Mouse (Mus musculus) CH12.LX (cell line): ENCODE measurements around the gene Tcirg1. TPM values are rescaled to one million over a fixed set of nuclear protein-coding genes. Genes with fewer than 3 reads are reported as not detected.

Experiments
- DNase-seq: peaks from one replicate; pipeline ENCODE4 v3.0.0-alpha.2; 2013; ENCODE audit errors: extremely low read depth
- H3K27ac ChIP-seq: 2 replicates; pipeline ENCODE4 v1.5.1; 2012; ENCODE audit warnings: low read depth, mild to moderate bottlenecking, control low read depth, moderate library complexity; ENCODE audit not compliant: insufficient read depth
- H3K27me3 ChIP-seq: replicated peaks from 2 replicates; pipeline ENCODE3; 2012; ENCODE audit warnings: inconsistent platforms
- H3K36me3 ChIP-seq, 2 experiments: replicated peaks in 1 of 2; 2 replicates each; pipeline versions ENCODE3 to v1.6.1; 2012; ENCODE audit warnings: inconsistent platforms in 1 of 2, low read length in 1 of 2, mild to moderate bottlenecking in 1 of 2, mixed read lengths in 1 of 2, moderate library complexity in 1 of 2; ENCODE audit not compliant: control insufficient read depth in 1 of 2, insufficient read depth in 1 of 2
- H3K4me1 ChIP-seq, 2 experiments: 2 replicates each; pipeline ENCODE4 v1.6.1; 2012; ENCODE audit warnings: inconsistent platforms in 1 of 2, moderate library complexity in 1 of 2; ENCODE audit not compliant: insufficient read depth in 2 of 2, control insufficient read depth in 1 of 2
- H3K4me2 ChIP-seq: 2 replicates; pipeline ENCODE4 v1.6.1; 2012; ENCODE audit warnings: low read depth, mild to moderate bottlenecking, control low read depth; ENCODE audit not compliant: poor library complexity, insufficient read depth, severe bottlenecking
- H3K4me3 ChIP-seq, 3 experiments: fragments of 150-350 bp in 1 of 3; sonication (generic) in 1 of 3; replicated peaks in 1 of 3; 2 replicates each; pipeline versions ENCODE3 to v1.5.1; 2011 to 2012; ENCODE audit warnings: low read depth in 2 of 3, low read length in 2 of 3, mild to moderate bottlenecking in 2 of 3, moderate library complexity in 2 of 3, control low read depth in 1 of 3, improper control_type of control experiment in 1 of 3, inconsistent platforms in 1 of 3, mixed read lengths in 1 of 3; ENCODE audit not compliant: poor library complexity in 1 of 3
- H3K79me2 ChIP-seq: replicated peaks from 2 replicates; pipeline ENCODE4 v1.6.1; 2012; ENCODE audit warnings: mild to moderate bottlenecking, moderate library complexity; ENCODE audit not compliant: control insufficient read depth, poor library complexity, insufficient read depth, severe bottlenecking; ENCODE audit errors: extremely low read depth
- H3K9ac ChIP-seq: 2 replicates; pipeline ENCODE4 v1.6.1; 2012; ENCODE audit warnings: low read depth, mild to moderate bottlenecking, control low read depth, moderate library complexity; ENCODE audit not compliant: insufficient read depth
- H3K9me3 ChIP-seq: replicated peaks from 2 replicates; pipeline ENCODE3; 2012; ENCODE audit warnings: low read length, inconsistent platforms, mixed read lengths
- BHLHE40 ChIP-seq: IDR thresholded peaks from 2 replicates; pipeline ENCODE4 v1.6.1; 2011; ENCODE audit warnings: mild to moderate bottlenecking, low read depth, low read length, improper control_type of control experiment
- CHD2 ChIP-seq: IDR thresholded peaks from 2 replicates; pipeline ENCODE4 v1.6.1; 2011; ENCODE audit warnings: low read length, improper control_type of control experiment
- CTCF ChIP-seq, 2 experiments: IDR thresholded peaks in 1 of 2; conservative IDR thresholded peaks in 1 of 2; 2 replicates each; pipeline ENCODE4 v1.5.1; 2011 to 2012; ENCODE audit warnings: low read depth in 2 of 2, low read length in 2 of 2, improper control_type of control experiment in 1 of 2, inconsistent platforms in 1 of 2, mild to moderate bottlenecking in 1 of 2, moderate library complexity in 1 of 2
- E2F4 ChIP-seq: IDR thresholded peaks from 2 replicates; pipeline ENCODE4 v1.6.1; 2011; ENCODE audit warnings: low read depth, low read length, improper control_type of control experiment; ENCODE audit not compliant: insufficient replicate concordance
- ELF1 ChIP-seq: IDR thresholded peaks from 2 replicates; pipeline ENCODE4 v1.6.1; 2014; ENCODE audit warnings: low read depth, mild to moderate bottlenecking, inconsistent platforms, low read length, improper control_type of control experiment
- EP300 ChIP-seq: IDR thresholded peaks from 2 replicates; pipeline ENCODE4 v1.6.1; 2011; ENCODE audit warnings: low read length, improper control_type of control experiment
- JUN ChIP-seq: IDR thresholded peaks from 2 replicates; pipeline ENCODE4 v1.6.1; 2011; ENCODE audit warnings: low read depth, mild to moderate bottlenecking, low read length, improper control_type of control experiment, moderate library complexity; ENCODE audit not compliant: insufficient read depth
- JUND ChIP-seq: conservative IDR thresholded peaks from 2 replicates; pipeline ENCODE4 v1.6.1; 2011; ENCODE audit warnings: low read depth, low read length, improper control_type of control experiment
- MAFK ChIP-seq: IDR thresholded peaks from 2 replicates; pipeline ENCODE4 v1.6.1; 2011; ENCODE audit warnings: low read length, improper control_type of control experiment; ENCODE audit not compliant: insufficient replicate concordance
- MAX ChIP-seq: IDR thresholded peaks from 2 replicates; pipeline ENCODE4 v1.6.1; 2011; ENCODE audit warnings: low read length, improper control_type of control experiment
- MAZ ChIP-seq: IDR thresholded peaks from 2 replicates; pipeline ENCODE4 v1.6.1; 2012; ENCODE audit warnings: low read depth, mild to moderate bottlenecking, inconsistent platforms, low read length, improper control_type of control experiment, moderate library complexity
- MEF2A ChIP-seq: IDR thresholded peaks from 2 replicates; pipeline ENCODE4 v1.6.1; 2014; ENCODE audit warnings: low read depth, mild to moderate bottlenecking, inconsistent platforms, low read length, improper control_type of control experiment, borderline replicate concordance
- MXI1 ChIP-seq: IDR thresholded peaks from 2 replicates; pipeline ENCODE4 v1.6.1; 2011; ENCODE audit warnings: mild to moderate bottlenecking, low read depth, low read length, improper control_type of control experiment
- NELFE ChIP-seq: IDR thresholded peaks from 2 replicates; pipeline ENCODE4 v1.6.1; 2011; ENCODE audit warnings: low read depth, low read length, improper control_type of control experiment
- PAX5 ChIP-seq: IDR thresholded peaks from 2 replicates; pipeline ENCODE4 v1.6.1; 2012; ENCODE audit warnings: low read length, inconsistent platforms, mixed read lengths
- POLR2A ChIP-seq: IDR thresholded peaks from 2 replicates; pipeline ENCODE4 v1.6.1; 2011; ENCODE audit warnings: low read depth, mild to moderate bottlenecking, improper control_type of control experiment, low read length
- POLR2AphosphoS2 ChIP-seq: IDR thresholded peaks from 2 replicates; pipeline ENCODE4 v1.6.1; 2011; ENCODE audit warnings: low read depth, low read length, improper control_type of control experiment
- RAD21 ChIP-seq: IDR thresholded peaks from 2 replicates; pipeline ENCODE4 v1.6.1; 2011; ENCODE audit warnings: low read depth, mild to moderate bottlenecking, low read length, improper control_type of control experiment, moderate library complexity
- RCOR1 ChIP-seq: conservative IDR thresholded peaks from 2 replicates; pipeline ENCODE4 v1.6.1; 2012; ENCODE audit warnings: low read depth, mild to moderate bottlenecking, inconsistent platforms, low read length, improper control_type of control experiment
- SIN3A ChIP-seq: IDR thresholded peaks from 2 replicates; pipeline ENCODE4 v1.6.1; 2012; ENCODE audit warnings: low read length, improper control_type of control experiment, inconsistent platforms
- SMC3 ChIP-seq: IDR thresholded peaks from 2 replicates; pipeline ENCODE4 v1.6.1; 2011; ENCODE audit warnings: low read depth, low read length, improper control_type of control experiment
- TCF12 ChIP-seq: IDR thresholded peaks from 2 replicates; pipeline ENCODE4 v1.6.1; 2014; ENCODE audit warnings: low read depth, mild to moderate bottlenecking, inconsistent platforms, low read length, improper control_type of control experiment
- UBTF ChIP-seq: IDR thresholded peaks from 2 replicates; pipeline ENCODE4 v1.6.1; 2012; ENCODE audit warnings: low read depth, mild to moderate bottlenecking, inconsistent platforms, low read length, improper control_type of control experiment, moderate library complexity
- USF1 ChIP-seq: IDR thresholded peaks from 2 replicates; pipeline ENCODE4 v1.6.1; 2014; ENCODE audit warnings: low read depth, mild to moderate bottlenecking, inconsistent platforms, low read length, improper control_type of control experiment
- USF2 ChIP-seq: conservative IDR thresholded peaks from 2 replicates; pipeline ENCODE4 v1.6.1; 2011; ENCODE audit warnings: low read depth, low read length, improper control_type of control experiment
- ZC3H11A ChIP-seq: IDR thresholded peaks from 2 replicates; pipeline ENCODE4 v1.6.1; 2012; ENCODE audit warnings: low read depth, mild to moderate bottlenecking, inconsistent platforms, low read length, improper control_type of control experiment
- ZKSCAN1 ChIP-seq: IDR thresholded peaks from 2 replicates; pipeline ENCODE4 v1.6.1; 2012; ENCODE audit warnings: low read depth, inconsistent platforms, low read length, improper control_type of control experiment, borderline replicate concordance
- dilution Hi-C: fragments of 300-500 bp; cut with MboI; formaldehyde crosslinking; loops from 2 replicates; pipeline ENCODE4 v1.14.3; 2020; ENCODE audit warnings: low sequenced_read_pairs; ENCODE audit not compliant: extremely low pct_unique_long_range_greater_than_20kb, extremely low pct_ligation_motif_present
- in situ Hi-C: fragments of 300-500 bp; cut with MboI; formaldehyde crosslinking; loops from 3 replicates; pipeline ENCODE4 v1.14.3; 2019; ENCODE audit warnings: low sequenced_read_pairs, low pct_ligation_motif_present, low pct_unique_long_range_greater_than_20kb, mixed read lengths
- polyA plus RNA-seq: library from polyadenylated mRNA; unstranded; fragments of >175 nt; gene quantifications from 2 replicates; pipeline ENCODE4 v1.2.1, GENCODE M21; 2012; ENCODE audit warnings: low read depth; ENCODE audit not compliant: insufficient read length
- total RNA-seq, 2 experiments: library from RNA; depleted of rRNA; stranded (reverse); fragments of 300-350 nt in 1 of 2; fragments of >200 nt in 1 of 2; gene quantifications; 2 replicates each; pipeline ENCODE4 v1.2.3; 2012 to 2014

The Tcirg1 gene
- total and polyA plus RNA-seq, 3 experiments, result 46.6 to 62.8 (median 48.5) TPM

- H3K4me1 ChIP-seq, result peaks cover 13 to 47% of the 10 kb centered on the region in 2 experiments
- no peak overlapping the region for H3K4me3 ChIP-seq
- no peaks in the 10 kb centered on the region for H3K79me2 ChIP-seq
- no peak for DNase-seq
- H3K27ac ChIP-seq, result no peak overlapping the region
- peaks cover 48 to 71% of the 10 kb centered on the region in 2 experiments for H3K36me3 ChIP-seq
- no peak for TF ChIP-seq PAX5
- no peak for TF ChIP-seq USF1
- no peak for TF ChIP-seq ELF1
- TF ChIP-seq MXI1, result no peak
- TF ChIP-seq RAD21, result no peak
- no peak for TF ChIP-seq TCF12
- TF ChIP-seq RCOR1, result no peak
- TF ChIP-seq ZC3H11A, result no peak
- no peak for TF ChIP-seq EP300
- TF ChIP-seq JUN, result no peak
- TF ChIP-seq MEF2A, result no peak
- no peak for TF ChIP-seq MAX
- no peak for TF ChIP-seq USF2
- no peak for TF ChIP-seq UBTF
- TF ChIP-seq ZKSCAN1, result no peak
- no peak for TF ChIP-seq NELFE
- no peak for TF ChIP-seq JUND
- TF ChIP-seq SMC3, result no peak
- TF ChIP-seq CHD2, result no peak
- no peak for TF ChIP-seq E2F4
- no peak overlapping the region for H3K9ac ChIP-seq
- no peak overlapping the region for H3K4me2 ChIP-seq
- H3K27me3 ChIP-seq, result no peaks in the 10 kb centered on the region
- dilution Hi-C loops, result no loop called here
- in situ Hi-C loops, result no loop called here
- no peaks in the 10 kb centered on the region for H3K9me3 ChIP-seq
Measured at GRCm38 (mm10) chr19:3947813-3948212, 40.9 kb upstream of the Tcirg1 start.

- peaks cover 20 to 56% of the 10 kb centered on the region in 2 experiments for H3K4me1 ChIP-seq
- no peaks in the 10 kb centered on the region for H3K79me2 ChIP-seq
- DNase-seq, result peak; percentile 67
- in situ Hi-C loops (no loop called here), dilution Hi-C loops (no loop called here)
- H3K36me3 ChIP-seq, result peaks cover 50 to 82% of the 10 kb centered on the region in 2 experiments
- no peak overlapping the region for H3K4me3 ChIP-seq
- no peak overlapping the region for H3K4me2 ChIP-seq
- H3K27ac ChIP-seq, result no peak overlapping the region
- no peaks in the 10 kb centered on the region for H3K27me3 ChIP-seq
- no peak for TF ChIP-seq MAX
- TF ChIP-seq MAFK, result no peak
- TF ChIP-seq JUND, result no peak
- no peak for TF ChIP-seq MAZ
- TF ChIP-seq POLR2A, result 0 out of 2 replicates have a peak, but pooled peaks have one; percentile 27
- peak; percentile 87 to 88 for TF ChIP-seq CTCF (conservative IDR thresholded peaks at IDR 0.05 in 1 of 2, IDR thresholded peaks at IDR 0.05 in 1 of 2; ENCODE audit: low read depth in 2 of 2, low read length in 2 of 2)
- TF ChIP-seq BHLHE40, result no peak
- no peak for TF ChIP-seq POLR2AphosphoS2
- no peak for TF ChIP-seq EP300
- TF ChIP-seq SIN3A, result no peak
- TF ChIP-seq JUN, result no peak
- no peak for TF ChIP-seq NELFE
- peak; percentile 72 for TF ChIP-seq SMC3
- TF ChIP-seq RAD21, result peak; percentile 86
- H3K9ac ChIP-seq, result no peak overlapping the region
- H3K9me3 ChIP-seq, result no peaks in the 10 kb centered on the region
Measured at GRCm38 (mm10) chr19:3946715-3947114, 39.8 kb upstream of the Tcirg1 start.
